Mouse (Mus musculus) liver, embryonic 14.5 days (tissue): Measurements from ENCODE around the gene Aftph.

Source experiments
- CTCF ChIP-seq: IDR thresholded peaks from 2 replicates; pipeline ENCODE4 v1.5.1; 2016; ENCODE audit warnings: antibody characterized with exemption, low read depth, control low read depth
- EP300 ChIP-seq: IDR thresholded peaks from 2 replicates; pipeline ENCODE4 v1.6.1; 2016; ENCODE audit warnings: antibody characterized with exemption, low read depth

GRCm38 (mm10) chr11:20635646-20636045 is 105.7 kb downstream of the Aftph start:
- TF ChIP-seq EP300, result no peak
- TF ChIP-seq CTCF, result no peak
